Mouse (Mus musculus): Measurements from ENCODE around the gene Itpripl2.

DNA sequence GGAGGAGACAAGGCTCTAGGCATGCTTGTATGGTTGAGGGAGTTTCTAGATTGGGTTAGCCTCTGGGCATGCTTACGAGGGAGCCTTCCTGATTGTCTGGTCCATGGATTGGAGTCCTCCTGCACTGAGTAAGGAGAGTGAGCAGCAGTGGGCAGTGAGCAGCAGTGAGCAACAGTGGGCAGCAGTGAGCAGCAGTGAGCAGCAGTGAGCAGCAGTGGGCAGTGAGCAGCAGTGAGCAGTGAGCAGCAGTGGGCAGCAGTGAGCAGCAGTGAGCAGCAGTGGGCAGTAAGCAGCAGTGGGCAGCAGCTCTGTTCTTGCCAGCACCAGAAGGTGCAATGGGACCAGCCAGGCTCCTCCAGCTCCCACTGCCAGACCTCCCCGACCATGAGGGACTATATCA, 26.0 kb upstream of the Itpripl2 start:
- TF ChIP-seq CTCF (IDR thresholded peaks at IDR 0.05; ENCODE audit: insufficient read depth, low read depth, low read length) (no peak), POLR2A (IDR thresholded peaks at IDR 0.05; ENCODE audit: insufficient read depth, low read depth, low read length) (no peak)
